Mouse (Mus musculus) limb, embryonic 11.5 days (tissue): ENCODE measurements around the gene Casz1. TPM values are rescaled to one million over a fixed set of nuclear protein-coding genes. Genes with fewer than 3 reads are reported as not detected.

ENCODE experiments used
- ATAC-seq: fragments of 200-750 bp; cut with Nextera tagmentation; 2 replicates; pipeline ENCODE4 v1.8.0; 2017; ENCODE audit warnings: low read depth; ENCODE audit not compliant: insufficient number of reproducible peaks, low FRiP score, low TSS enrichment
- DNase-seq: peaks from one replicate; pipeline ENCODE4 v3.0.0-alpha.2; 2015; ENCODE audit warnings: low spot score
- H3K27ac ChIP-seq: fragments of 300-500 bp; sonication (generic); replicated peaks from 2 replicates; pipeline ENCODE4 v1.5.1; 2014; ENCODE audit warnings: low read depth, mild to moderate bottlenecking, low read length
- H3K27me3 ChIP-seq: fragments of 300-500 bp; sonication (generic); 2 replicates; pipeline ENCODE4 v1.6.1; 2014; ENCODE audit warnings: mild to moderate bottlenecking, low read length, mixed read lengths; ENCODE audit not compliant: control insufficient read depth, insufficient read depth
- H3K36me3 ChIP-seq: fragments of 300-500 bp; sonication (generic); 2 replicates; pipeline ENCODE4 v1.6.1; 2014; ENCODE audit warnings: mild to moderate bottlenecking, low read length, moderate library complexity, mixed read lengths; ENCODE audit not compliant: control insufficient read depth, insufficient read depth
- H3K4me1 ChIP-seq: fragments of 300-500 bp; sonication (generic); 2 replicates; pipeline ENCODE4 v1.6.1; 2014; ENCODE audit warnings: low read length, mixed read lengths; ENCODE audit not compliant: control insufficient read depth, insufficient read depth
- H3K4me2 ChIP-seq: fragments of 300-500 bp; sonication (generic); 2 replicates; pipeline ENCODE4 v1.6.1; 2014; ENCODE audit warnings: low read depth, mild to moderate bottlenecking, moderate library complexity; ENCODE audit not compliant: severe bottlenecking
- H3K4me3 ChIP-seq: fragments of 300-500 bp; sonication (generic); 2 replicates; pipeline ENCODE4 v1.5.1; 2014; ENCODE audit warnings: low read depth, low read length
- H3K9ac ChIP-seq: fragments of 300-500 bp; sonication (generic); 2 replicates; pipeline ENCODE4 v1.6.1; 2014; ENCODE audit warnings: mild to moderate bottlenecking, low read length
- H3K9me3 ChIP-seq: fragments of 300-500 bp; sonication (generic); 2 replicates; pipeline ENCODE4 v1.6.1; 2016; ENCODE audit warnings: low read length; ENCODE audit not compliant: control insufficient read depth
- WGBS: fragments of 180-500 bp; shearing (Covaris S2); extraction: QIAGEN DNeasy Blood & Tissue Kit; methylation state at CpG from one replicate; pipeline ENCODE4 v1.1.7; 2014; 5-methylcytosine and 5-hydroxymethylcytosine counted together
- polyA plus RNA-seq: library from polyadenylated mRNA; unstranded; fragments of >200 nt; fragmentation: Nextera tagmentation; extraction: Ambion mirVana; gene quantifications from 2 replicates; pipeline ENCODE4 v1.2.1, GENCODE M21; 2014

Casz1 gene
- polyA plus RNA-seq, 1 experiment from 2014 or later = 1.6 TPM

DNA sequence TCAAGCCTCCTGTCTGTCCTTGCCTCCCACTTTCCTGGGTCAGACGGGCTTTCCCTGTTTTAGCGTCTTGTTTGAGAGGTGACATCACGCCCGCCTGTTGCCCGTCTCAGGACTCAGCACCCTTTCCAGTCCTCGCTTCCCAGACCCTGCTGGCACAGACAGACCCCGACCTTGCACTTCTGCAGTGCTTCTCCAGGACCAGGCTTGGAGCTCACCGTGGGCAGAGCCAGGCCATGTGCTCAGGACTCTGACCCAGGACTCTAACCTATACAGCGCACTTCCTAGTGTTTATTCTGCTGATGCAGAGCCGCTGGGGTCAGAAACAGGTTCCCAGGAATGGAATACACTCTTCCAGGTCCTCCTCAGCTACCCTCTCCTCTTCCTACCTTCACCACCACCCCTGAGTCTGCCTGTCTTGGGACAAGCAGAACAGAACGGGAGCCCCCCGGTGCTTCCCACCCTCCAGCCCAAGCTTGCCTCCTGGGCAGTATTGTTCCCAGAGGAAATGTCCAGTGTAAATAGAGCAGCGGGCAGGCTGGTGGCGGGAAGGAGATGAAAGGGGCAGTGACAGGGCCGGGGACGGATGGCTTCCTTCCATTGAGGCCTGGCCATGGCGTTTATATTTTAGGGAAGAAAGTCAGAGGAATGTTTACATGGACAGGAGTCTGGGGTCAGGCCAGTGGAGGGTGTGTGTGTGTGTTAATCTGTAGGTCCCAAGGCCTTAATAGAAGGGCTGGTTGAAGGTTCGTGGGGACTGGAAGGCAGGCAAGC lies 121.5 kb downstream of the Casz1 start:
- WGBS = 36% methylated on average over 18 of the region's 18 CpGs
- DNase-seq = no peak
- Histone ChIP-seq H3K9ac (no peak overlapping the region; the same call in 1 of the 2 replicates), H3K27ac (no peak overlapping the region; the same call in 1 of the 2 replicates), H3K4me2 (0 out of 2 replicates have a peak overlapping the region, but pooled peaks have one; percentile 13), H3K9me3 (no peaks in the 10 kb centered on the region), H3K4me1 (peaks cover 68% of the 10 kb centered on the region), H3K36me3 (no peaks in the 10 kb centered on the region), H3K27me3 (0 out of 2 replicates have a peak, but pooled peaks cover 2% of the 10 kb centered on the region), H3K4me3 (no peak overlapping the region)
- peak; percentile 1; the same call in 1 of the 2 replicates for ATAC-seq

DNA sequence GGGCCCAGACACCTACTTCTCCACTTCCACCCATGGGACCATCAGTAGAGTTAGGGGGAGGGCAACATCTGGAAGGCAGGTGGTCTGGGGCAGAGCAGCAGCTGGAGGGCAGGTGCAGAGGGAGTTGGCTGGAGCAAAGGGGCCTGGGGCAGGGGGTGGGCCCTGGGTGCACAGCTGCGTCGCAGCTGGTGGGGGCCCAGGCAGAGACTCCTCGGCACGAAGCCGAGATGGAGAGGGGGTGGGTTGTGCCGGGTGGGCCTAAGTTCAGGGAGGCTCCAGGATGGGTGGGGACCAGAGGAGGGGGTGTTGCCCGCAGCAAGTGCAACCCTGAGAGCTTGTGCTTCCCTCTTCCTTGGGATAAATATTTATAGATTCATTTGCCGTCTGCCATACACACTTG lies 122.2 kb downstream of the Casz1 start:
- peak; percentile 59 for ATAC-seq
- H3K4me3 ChIP-seq = no peak overlapping the region
- WGBS = 11% methylated on average over 8 of the region's 8 CpGs

DNA sequence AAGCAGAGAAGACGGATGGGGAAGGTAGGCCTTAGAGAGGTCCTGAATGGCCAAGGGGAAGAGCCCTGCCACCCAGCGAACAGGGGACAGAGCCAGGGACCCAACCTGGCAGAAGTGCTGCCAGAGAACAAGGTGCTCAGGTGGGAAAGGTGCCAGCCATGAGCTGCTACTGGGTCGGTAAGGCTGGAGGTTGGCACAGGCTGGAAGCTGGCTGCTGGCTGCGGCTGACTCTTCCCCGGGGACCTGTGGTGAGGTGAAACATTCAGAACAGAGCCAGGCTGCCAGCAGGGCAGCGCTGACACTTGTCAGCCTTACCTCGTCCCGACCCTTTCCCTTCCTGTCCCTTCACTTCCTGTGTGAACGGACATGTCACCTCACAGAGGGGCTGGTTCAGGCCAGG lies 124.1 kb downstream of the Casz1 start:
- Histone ChIP-seq H3K27me3 (no peaks in the 10 kb centered on the region; the same call in 1 of the 2 replicates), H3K4me1 (peaks cover 49% of the 10 kb centered on the region), H3K4me3 (no peak overlapping the region), H3K9ac (no peak overlapping the region), H3K27ac (no peak overlapping the region), H3K36me3 (no peaks in the 10 kb centered on the region), H3K9me3 (no peaks in the 10 kb centered on the region), H3K4me2 (no peak overlapping the region)
- ATAC-seq (no peak), DNase-seq (no peak)
- 70% methylated on average over 9 of the region's 9 CpGs for WGBS

More for the DNA sequence above, 122.2 kb downstream of the Casz1 start:
- H3K9me3 ChIP-seq = no peaks in the 10 kb centered on the region
- H3K27ac ChIP-seq = no peak overlapping the region; the same call in 1 of the 2 replicates
- H3K9ac ChIP-seq = no peak overlapping the region; the same call in 1 of the 2 replicates
- no peaks in the 10 kb centered on the region for H3K36me3 ChIP-seq
- H3K4me2 ChIP-seq = 0 out of 2 replicates have a peak overlapping the region, but pooled peaks have one; percentile 13
- H3K4me1 ChIP-seq = peaks cover 63% of the 10 kb centered on the region
- DNase-seq = peak; percentile 76
- H3K27me3 ChIP-seq = 0 out of 2 replicates have a peak, but pooled peaks cover 2% of the 10 kb centered on the region

DNA sequence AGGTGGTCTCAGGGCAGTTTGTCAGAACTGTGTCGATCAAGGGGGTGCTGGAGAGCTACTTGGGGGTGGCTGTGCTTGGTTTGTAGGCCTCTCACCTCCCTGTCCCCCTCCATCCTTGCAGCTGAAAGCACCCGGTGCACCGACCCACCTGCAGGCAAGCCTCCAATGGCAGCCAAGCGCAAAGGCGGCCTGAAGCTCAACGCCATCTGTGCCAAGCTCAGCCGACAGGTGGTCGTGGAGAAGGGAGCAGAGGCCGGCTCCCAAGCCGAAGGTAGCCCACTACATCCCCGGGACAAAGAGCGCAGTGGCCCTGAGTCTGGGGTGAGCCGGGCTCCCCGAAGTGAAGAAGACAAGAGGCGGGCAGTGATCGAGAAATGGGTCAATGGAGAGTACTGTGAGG lies 124.6 kb downstream of the Casz1 start:
- H3K27me3 ChIP-seq = no peaks in the 10 kb centered on the region; the same call in 1 of the 2 replicates

DNA sequence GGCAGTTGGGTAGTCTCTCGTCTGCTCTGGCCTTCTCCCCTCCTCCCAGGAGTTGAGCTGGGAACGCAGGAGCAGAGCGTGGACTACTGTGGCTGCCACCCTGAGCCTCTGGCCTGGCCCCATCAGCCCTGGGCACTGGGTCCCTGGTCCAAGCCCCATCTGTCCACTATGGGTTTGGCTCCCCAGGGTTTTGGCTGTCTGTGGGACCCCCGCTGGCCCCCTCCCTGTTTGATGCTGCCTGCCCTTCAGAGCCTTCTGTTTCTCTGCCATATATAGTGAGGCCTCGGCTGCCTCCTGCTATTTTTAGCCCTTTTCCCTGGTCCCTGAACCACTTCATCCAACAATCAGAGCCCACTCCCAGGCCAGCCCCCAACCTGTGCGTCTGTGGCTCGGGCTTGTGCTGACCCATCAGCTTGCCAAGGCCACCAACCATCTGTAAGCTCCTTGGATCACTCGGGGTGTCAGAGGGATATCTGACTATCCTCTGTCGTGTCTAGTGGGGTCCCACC lies 126.5 kb downstream of the Casz1 start:
- ATAC-seq = no peak

More for the DNA sequence above, 124.6 kb downstream of the Casz1 start:
- Histone ChIP-seq H3K4me2 (no peak overlapping the region), H3K9me3 (no peaks in the 10 kb centered on the region), H3K4me1 (peaks cover 44% of the 10 kb centered on the region), H3K4me3 (no peak overlapping the region), H3K27ac (no peak overlapping the region), H3K36me3 (no peaks in the 10 kb centered on the region), H3K9ac (no peak overlapping the region)
- DNase-seq = no peak
- no peak for ATAC-seq
- 90% methylated on average over 16 of the region's 16 CpGs for whole genome bisulfite sequencing

DNA sequence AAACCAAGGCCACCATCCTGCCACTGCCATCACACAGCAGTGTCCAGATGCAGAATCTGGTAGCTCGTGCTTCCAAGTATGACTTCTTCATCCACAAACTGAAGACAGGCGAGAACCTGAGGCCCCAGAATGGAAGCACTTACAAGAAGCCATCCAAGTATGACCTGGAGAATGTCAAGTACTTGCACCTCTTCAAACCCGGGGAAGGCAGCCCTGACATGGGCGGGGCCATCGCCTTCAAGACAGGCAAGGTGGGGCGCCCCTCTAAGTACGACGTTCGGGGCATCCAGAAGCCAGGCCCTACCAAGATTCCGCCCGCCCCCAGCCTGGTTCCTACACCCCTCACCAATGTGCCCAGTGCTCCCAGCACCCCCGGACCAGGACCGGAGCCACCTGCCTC lies 128.9 kb downstream of the Casz1 start:
- H3K9me3 ChIP-seq = no peaks in the 10 kb centered on the region
- no peak overlapping the region for H3K4me2 ChIP-seq
- ATAC-seq = no peak
- no peak overlapping the region for H3K27ac ChIP-seq
- no peak for DNase-seq
- H3K9ac ChIP-seq = no peak overlapping the region
- peaks cover 21% of the 10 kb centered on the region for H3K4me1 ChIP-seq
- WGBS = 86% methylated on average over 13 of the region's 13 CpGs
- no peak overlapping the region for H3K4me3 ChIP-seq
- H3K27me3 ChIP-seq = no peaks in the 10 kb centered on the region; the same call in 1 of the 2 replicates
- H3K36me3 ChIP-seq = no peaks in the 10 kb centered on the region

More for the DNA sequence above, 126.5 kb downstream of the Casz1 start:
- no peaks in the 10 kb centered on the region for H3K36me3 ChIP-seq
- no peak for DNase-seq
- H3K4me2 ChIP-seq = no peak overlapping the region
- peaks cover 37% of the 10 kb centered on the region for H3K4me1 ChIP-seq
- no peak overlapping the region for H3K9ac ChIP-seq
- H3K27ac ChIP-seq = no peak overlapping the region
- no peak overlapping the region for H3K4me3 ChIP-seq
- WGBS = 61% methylated on average over 9 of the region's 9 CpGs
- H3K9me3 ChIP-seq = no peaks in the 10 kb centered on the region
- no peaks in the 10 kb centered on the region; the same call in 1 of the 2 replicates for H3K27me3 ChIP-seq

DNA sequence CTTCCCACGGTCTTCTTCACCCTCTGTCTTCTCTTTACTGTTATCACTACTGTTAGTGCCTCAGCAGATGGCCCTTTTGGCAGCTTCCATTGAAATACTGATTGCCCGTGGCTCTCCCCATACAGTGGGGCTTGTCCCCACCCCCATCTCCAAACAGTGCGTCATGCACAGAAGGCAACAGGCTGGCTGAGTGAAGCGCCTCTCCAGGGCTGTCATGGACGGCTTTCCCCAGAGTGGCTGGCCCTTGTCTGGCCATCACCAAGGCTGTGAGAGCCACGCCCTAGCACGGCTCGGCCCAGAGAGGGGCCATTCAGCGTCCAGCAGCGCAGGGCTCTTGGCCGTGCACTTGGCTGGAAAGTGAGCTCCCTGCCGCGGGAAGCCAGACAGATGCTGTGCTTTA lies 131.0 kb downstream of the Casz1 start:
- WGBS = 26% methylated on average over 13 of the region's 13 CpGs
- Histone ChIP-seq H3K9ac (0 out of 2 replicates have a peak overlapping the region, but pooled peaks have one; percentile 17), H3K4me1 (peaks cover 22% of the 10 kb centered on the region), H3K27ac (no peak overlapping the region), H3K4me2 (no peak overlapping the region), H3K4me3 (no peak overlapping the region), H3K27me3 (no peaks in the 10 kb centered on the region; the same call in 1 of the 2 replicates), H3K36me3 (no peaks in the 10 kb centered on the region), H3K9me3 (no peaks in the 10 kb centered on the region)
- no peak for ATAC-seq
- DNase-seq = no peak

DNA sequence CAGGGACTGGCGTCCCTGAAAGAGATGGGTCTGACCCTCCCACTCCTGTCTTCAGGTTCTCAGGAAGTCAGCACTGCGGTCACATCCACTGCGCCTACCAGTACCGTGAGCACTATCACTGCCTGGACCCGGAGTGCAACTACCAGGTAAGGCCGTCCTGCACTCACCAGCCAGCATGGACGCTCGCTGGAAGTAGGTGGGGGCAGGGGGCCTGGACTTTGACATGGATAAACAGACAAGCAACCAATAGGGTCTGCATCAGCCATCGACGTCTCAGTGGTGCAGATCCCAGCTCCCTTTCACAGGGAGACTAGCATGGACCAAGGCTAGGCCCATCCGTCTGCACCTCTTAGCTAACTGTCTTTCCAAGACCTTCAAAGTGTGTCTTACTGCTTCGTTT lies 131.9 kb downstream of the Casz1 start:
- Histone ChIP-seq H3K4me1 (peaks cover 27% of the 10 kb centered on the region), H3K36me3 (no peaks in the 10 kb centered on the region), H3K27ac (no peak overlapping the region), H3K27me3 (no peaks in the 10 kb centered on the region; the same call in 1 of the 2 replicates), H3K4me2 (no peak overlapping the region), H3K9ac (no peak overlapping the region), H3K9me3 (no peaks in the 10 kb centered on the region), H3K4me3 (no peak overlapping the region)
- DNase-seq = no peak
- ATAC-seq = no peak
- 86% methylated on average over 12 of the region's 12 CpGs for WGBS
